Mouse (Mus musculus) layer of hippocampus, adult 6 months (tissue): ENCODE data around the gene Krtap26-1. TPM values are rescaled to one million over a fixed set of nuclear protein-coding genes. Genes with fewer than 3 reads are reported as not detected.

Experiments
- long read RNA-seq, 2 experiments: library from polyadenylated mRNA; unstranded; transcript quantifications; one replicate each; pipeline ENCODE4 v2.0.0; 2019 to 2020
- polyA plus RNA-seq: library from polyadenylated mRNA; unstranded; fragments of <200 nt; fragmentation: Nextera tagmentation; gene quantifications from 2 replicates; pipeline ENCODE4 v1.2.3, GENCODE M21; 2021

Krtap26-1 gene
- not detected in 2 replicates for polyA plus RNA-seq
- long read RNA-seq, experiment 1 = 0 reads
- long read RNA-seq, experiment 2 = 0 reads

DNA sequence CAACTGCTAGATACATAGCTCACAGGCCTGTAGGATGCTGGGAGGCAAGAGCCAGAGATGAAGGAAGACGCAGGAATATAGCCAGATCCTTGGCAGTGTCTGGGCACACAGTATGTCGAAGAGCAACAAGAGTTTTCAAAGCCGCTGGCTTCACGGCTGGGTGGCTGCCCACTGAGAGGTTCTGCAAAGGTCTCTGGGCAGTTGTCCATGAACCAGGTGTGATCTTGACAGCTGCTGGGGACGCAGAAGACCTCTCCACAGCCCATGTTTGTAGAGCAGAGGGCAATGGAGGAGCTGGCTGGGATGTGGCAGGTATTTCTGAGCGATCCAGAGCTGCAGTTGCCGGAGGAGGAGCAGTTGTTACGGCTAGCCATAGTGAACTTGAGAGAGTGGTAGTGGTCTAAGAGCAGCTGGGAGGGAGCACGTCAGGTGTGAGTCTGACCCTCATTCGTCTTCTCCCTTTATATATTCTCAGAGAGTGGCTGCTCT lies at the start of gene Krtap26-1:
Gene Krtap26-1, minus strand, starts transcription at position 439 of the 489 bp plus-strand sequence.

DNA sequence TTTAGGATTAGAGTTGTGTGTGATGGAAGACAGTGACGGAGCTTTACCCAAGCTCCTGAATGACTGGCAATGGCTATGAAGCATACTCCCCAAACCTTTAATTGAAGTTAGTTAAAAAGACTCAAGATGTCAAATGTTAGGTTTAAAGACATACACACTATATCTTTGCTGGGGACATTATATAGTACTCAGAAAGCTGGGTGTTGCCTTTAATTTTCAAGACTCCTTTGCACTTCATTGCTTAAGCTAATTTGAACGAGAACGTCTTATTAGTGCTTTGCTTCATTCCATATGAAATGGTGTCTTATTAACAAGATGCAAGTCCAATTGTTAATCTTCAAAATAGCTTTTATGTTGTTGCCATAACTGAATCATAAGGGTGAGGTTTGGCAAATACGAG lies 24.0 kb upstream of the Krtap26-1 start, which contains the start of gene Krtap27-1:
Gene Krtap27-1, minus strand, starts transcription at position 101 of the 400 bp plus-strand sequence.

DNA sequence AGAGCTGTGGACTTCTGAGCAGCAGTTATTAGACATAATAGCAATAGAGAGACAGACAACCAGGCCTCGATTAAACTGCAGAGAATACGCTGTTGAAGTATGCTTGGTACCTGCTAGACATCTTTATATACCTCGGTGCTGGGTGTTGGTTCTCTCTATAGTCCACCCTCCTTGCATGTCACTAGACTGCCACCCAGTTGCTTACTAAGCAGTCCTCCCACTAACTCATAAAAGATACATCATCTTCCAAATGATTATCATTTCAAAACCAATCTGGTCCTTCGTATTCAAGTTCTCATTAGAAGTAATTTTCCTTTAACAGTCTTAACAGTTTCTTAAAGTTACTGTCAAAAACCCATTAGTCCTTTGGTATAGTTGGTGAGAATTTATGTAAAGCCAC lies 20.0 kb downstream of the Krtap26-1 start, which contains the start of gene 2310079G19Rik:
Gene 2310079G19Rik, minus strand, starts transcription at position 101 of the 400 bp plus-strand sequence.

GRCm38 (mm10) chr16:88611922-88612321 lies 35.7 kb downstream of the Krtap26-1 start, which contains the start of gene Krtap24-1:
TSS of gene Krtap24-1 (minus strand) at chr16:88612279.

Other genes with a start within 250 kb of the Krtap26-1 start
- gene Cldn17, start 140.8 kb downstream of the Krtap26-1 start, polyA plus RNA-seq = not detected in 2 replicates
- not detected in 2 replicates for gene Cldn8, start 84.6 kb downstream of the Krtap26-1 start, polyA plus RNA-seq
- gene Krtap24-1, start 35.5 kb downstream of the Krtap26-1 start, polyA plus RNA-seq = not detected in 2 replicates
- not detected in 2 replicates for gene 2310079G19Rik, start 20.1 kb downstream of the Krtap26-1 start, polyA plus RNA-seq
- gene Krtap27-1, start 23.9 kb upstream of the Krtap26-1 start, polyA plus RNA-seq = not detected in 2 replicates
- gene 2310061N02Rik, start 60.2 kb upstream of the Krtap26-1 start, polyA plus RNA-seq = not detected in 2 replicates
- gene Krtap13-1, start 81.1 kb upstream of the Krtap26-1 start, polyA plus RNA-seq = not detected in 2 replicates
- not detected in 2 replicates for gene Krtap13, start 103.8 kb upstream of the Krtap26-1 start, polyA plus RNA-seq
- not detected in 2 replicates for gene 2310034C09Rik, start 111.1 kb upstream of the Krtap26-1 start, polyA plus RNA-seq
- gene 2310057N15Rik, start 126.4 kb upstream of the Krtap26-1 start, polyA plus RNA-seq = not detected in 2 replicates
- not detected in 2 replicates for gene Gm5965, start 130.1 kb upstream of the Krtap26-1 start, polyA plus RNA-seq
- gene Gm20741, start 164.4 kb upstream of the Krtap26-1 start, polyA plus RNA-seq = not detected in 2 replicates
- not detected in 2 replicates for gene Krtap15, start 172.4 kb upstream of the Krtap26-1 start, polyA plus RNA-seq
- not detected in 2 replicates for gene Krtap14, start 178.3 kb upstream of the Krtap26-1 start, polyA plus RNA-seq
- not detected in 2 replicates for gene Krtap19-1, start 221.6 kb upstream of the Krtap26-1 start, polyA plus RNA-seq
- gene Krtap19-2, start 226.5 kb upstream of the Krtap26-1 start, polyA plus RNA-seq = not detected in 2 replicates
- gene Krtap19-3, start 230.2 kb upstream of the Krtap26-1 start, polyA plus RNA-seq = not detected in 2 replicates
- gene Krtap19-4, start 237.3 kb upstream of the Krtap26-1 start, polyA plus RNA-seq = not detected in 2 replicates
- gene Krtap19-5, start 248.7 kb upstream of the Krtap26-1 start, polyA plus RNA-seq = not detected in 2 replicates